Mouse (Mus musculus): ENCODE measurements around the gene Aox2. TPM values are rescaled to one million over a fixed set of nuclear protein-coding genes. Genes with fewer than 3 reads are reported as not detected.

Aox2 gene
- polyA plus RNA-seq (2012; rRNA removed): 0.46 and 0.50 TPM in 2 replicates

GRCm38 (mm10) chr1:58278026-58278425, at the start of gene Aox2:
Gene Aox2, plus strand, starts transcription at chr1:58278326.
- 83% methylated on average over 5 of the region's 5 CpGs for WGBS
- Histone ChIP-seq H3K4me1 (replicated peaks; ENCODE audit: control insufficient read depth, insufficient read depth, low read length) (no peaks in the 10 kb centered on the region), H3K36me3 (ENCODE audit: control insufficient read depth, insufficient read depth, low read length) (no peaks in the 10 kb centered on the region), H3K4me3 (ENCODE audit: control insufficient read depth, insufficient read depth, low read length) (no peak within 1 kb of the TSS), H3K27me3 (ENCODE audit: control insufficient read depth, insufficient read depth, low read length) (no peaks in the 10 kb centered on the region), H3K27ac (ENCODE audit: control insufficient read depth, insufficient read depth, low read length) (no peak within 1 kb of the TSS)
- DNase-seq: no peak
- TF ChIP-seq CTCF (IDR thresholded peaks at IDR 0.05; ENCODE audit: borderline replicate concordance, control insufficient read depth, extremely low read depth, insufficient read depth, low read length, poor library complexity): no peak
- no peak for TF ChIP-seq POLR2A (IDR thresholded peaks at IDR 0.05; ENCODE audit: control insufficient read depth, extremely low read depth, insufficient read depth, low read length, poor library complexity)

DNA sequence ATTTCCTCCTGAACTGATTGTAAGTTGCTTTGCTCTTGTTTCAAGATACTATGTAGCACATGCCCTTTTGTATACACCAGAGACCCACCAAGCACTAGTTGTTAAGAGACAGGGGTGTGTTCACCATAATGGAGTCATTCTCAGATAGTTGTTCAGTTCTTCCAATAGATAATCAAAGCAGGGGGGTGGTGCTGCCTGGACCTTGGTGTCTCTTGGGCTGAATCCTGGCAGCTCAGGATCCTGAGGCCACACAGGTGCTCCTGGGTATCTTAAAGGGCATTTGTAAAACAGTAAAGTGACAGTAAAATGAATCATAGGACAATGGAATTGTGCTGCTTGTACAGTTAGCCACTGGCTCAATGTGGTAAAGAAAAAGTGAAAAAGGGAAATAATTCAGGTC, 49.2 kb upstream of the Aox2 start:
- no peaks in the 10 kb centered on the region for H3K4me1 ChIP-seq (replicated peaks; ENCODE audit: control insufficient read depth, insufficient read depth, low read length)
- no peak for DNase-seq
- H3K4me3 ChIP-seq (ENCODE audit: control insufficient read depth, insufficient read depth, low read length): no peak overlapping the region
- no peaks in the 10 kb centered on the region for H3K27me3 ChIP-seq (ENCODE audit: control insufficient read depth, insufficient read depth, low read length)
- no peaks in the 10 kb centered on the region for H3K36me3 ChIP-seq (ENCODE audit: control insufficient read depth, insufficient read depth, low read length)
- TF ChIP-seq POLR2A (IDR thresholded peaks at IDR 0.05; ENCODE audit: control insufficient read depth, extremely low read depth, insufficient read depth, low read length, poor library complexity) (no peak), CTCF (IDR thresholded peaks at IDR 0.05; ENCODE audit: borderline replicate concordance, control insufficient read depth, extremely low read depth, insufficient read depth, low read length, poor library complexity) (no peak)
- H3K27ac ChIP-seq (ENCODE audit: control insufficient read depth, insufficient read depth, low read length): no peak overlapping the region

DNA sequence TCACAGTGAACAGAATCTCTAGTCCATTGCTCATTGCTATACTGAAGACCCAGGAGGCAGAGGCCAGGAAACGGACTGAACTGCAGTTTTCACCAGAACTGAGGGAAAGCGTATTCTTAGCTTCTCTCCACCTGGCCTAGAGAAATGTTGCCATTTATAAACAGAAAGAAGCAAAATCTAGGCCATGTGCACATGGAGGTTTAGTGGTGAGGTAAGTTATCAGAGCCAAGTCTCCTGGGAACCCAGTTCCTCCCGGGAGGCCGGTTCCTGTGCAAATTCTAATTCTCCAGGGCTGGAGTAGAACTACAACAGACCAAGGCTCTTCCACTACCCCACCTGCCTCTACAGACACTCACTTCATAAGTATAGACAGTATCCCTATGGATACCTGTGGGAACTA, 48.4 kb upstream of the Aox2 start:
- H3K4me3 ChIP-seq (ENCODE audit: control insufficient read depth, insufficient read depth, low read length): no peak overlapping the region
- TF ChIP-seq CTCF (IDR thresholded peaks at IDR 0.05; ENCODE audit: borderline replicate concordance, control insufficient read depth, extremely low read depth, insufficient read depth, low read length, poor library complexity) (no peak), POLR2A (IDR thresholded peaks at IDR 0.05; ENCODE audit: control insufficient read depth, extremely low read depth, insufficient read depth, low read length, poor library complexity) (no peak)
- H3K36me3 ChIP-seq (ENCODE audit: control insufficient read depth, insufficient read depth, low read length): no peaks in the 10 kb centered on the region
- H3K4me1 ChIP-seq (replicated peaks; ENCODE audit: control insufficient read depth, insufficient read depth, low read length): no peaks in the 10 kb centered on the region
- H3K27ac ChIP-seq (ENCODE audit: control insufficient read depth, insufficient read depth, low read length): no peak overlapping the region
- 94% methylated on average over 4 of the region's 4 CpGs for WGBS
- DNase-seq: no peak
- H3K27me3 ChIP-seq (ENCODE audit: control insufficient read depth, insufficient read depth, low read length): no peaks in the 10 kb centered on the region

DNA sequence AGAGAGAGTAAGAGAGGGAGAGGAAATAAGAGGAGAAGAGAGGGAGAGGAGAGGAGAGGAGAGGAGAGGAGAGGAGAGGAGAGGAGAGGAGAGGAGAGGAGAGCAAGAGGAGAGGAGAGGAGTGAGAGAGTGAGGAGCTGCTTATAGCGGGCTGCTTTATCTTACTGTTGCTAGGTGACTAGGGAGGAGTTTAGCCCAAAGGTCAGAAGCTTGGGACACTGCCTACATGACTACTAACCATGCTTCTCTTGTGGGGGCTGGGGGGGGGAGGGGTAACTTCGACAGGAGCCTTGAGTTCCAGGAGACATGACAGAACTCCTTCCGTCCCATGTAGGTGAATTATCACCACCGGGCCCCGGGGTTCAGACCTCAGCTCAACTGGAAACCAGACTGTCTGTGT, 47.6 kb upstream of the Aox2 start:
- H3K4me1 ChIP-seq (replicated peaks; ENCODE audit: control insufficient read depth, insufficient read depth, low read length): no peaks in the 10 kb centered on the region
- no peaks in the 10 kb centered on the region for H3K36me3 ChIP-seq (ENCODE audit: control insufficient read depth, insufficient read depth, low read length)
- TF ChIP-seq CTCF (IDR thresholded peaks at IDR 0.05; ENCODE audit: borderline replicate concordance, control insufficient read depth, extremely low read depth, insufficient read depth, low read length, poor library complexity) (no peak), POLR2A (IDR thresholded peaks at IDR 0.05; ENCODE audit: control insufficient read depth, extremely low read depth, insufficient read depth, low read length, poor library complexity) (no peak)
- no peaks in the 10 kb centered on the region for H3K27me3 ChIP-seq (ENCODE audit: control insufficient read depth, insufficient read depth, low read length)
- no peak overlapping the region for H3K27ac ChIP-seq (ENCODE audit: control insufficient read depth, insufficient read depth, low read length)
- 85% methylated on average over 5 of the region's 5 CpGs for WGBS
- H3K4me3 ChIP-seq (ENCODE audit: control insufficient read depth, insufficient read depth, low read length): no peak overlapping the region
- DNase-seq: no peak

- WGBS: 64% methylated on average over 5 of the region's 5 CpGs
- DNase-seq: no peak
- H3K4me1 ChIP-seq (replicated peaks; ENCODE audit: control insufficient read depth, insufficient read depth, low read length): no peaks in the 10 kb centered on the region; the same call in 1 of the 2 replicates
- no peaks in the 10 kb centered on the region for H3K27me3 ChIP-seq (ENCODE audit: control insufficient read depth, insufficient read depth, low read length)
- H3K4me3 ChIP-seq (ENCODE audit: control insufficient read depth, insufficient read depth, low read length): no peak overlapping the region
- no peak for TF ChIP-seq CTCF (IDR thresholded peaks at IDR 0.05; ENCODE audit: borderline replicate concordance, control insufficient read depth, extremely low read depth, insufficient read depth, low read length, poor library complexity)
- no peak for TF ChIP-seq POLR2A (IDR thresholded peaks at IDR 0.05; ENCODE audit: control insufficient read depth, extremely low read depth, insufficient read depth, low read length, poor library complexity)
- H3K27ac ChIP-seq (ENCODE audit: control insufficient read depth, insufficient read depth, low read length): no peak overlapping the region
- no peaks in the 10 kb centered on the region for H3K36me3 ChIP-seq (ENCODE audit: control insufficient read depth, insufficient read depth, low read length)
These were observed 42.7 kb upstream of the Aox2 start for GRCm38 (mm10) chr1:58235405-58235804.

DNA sequence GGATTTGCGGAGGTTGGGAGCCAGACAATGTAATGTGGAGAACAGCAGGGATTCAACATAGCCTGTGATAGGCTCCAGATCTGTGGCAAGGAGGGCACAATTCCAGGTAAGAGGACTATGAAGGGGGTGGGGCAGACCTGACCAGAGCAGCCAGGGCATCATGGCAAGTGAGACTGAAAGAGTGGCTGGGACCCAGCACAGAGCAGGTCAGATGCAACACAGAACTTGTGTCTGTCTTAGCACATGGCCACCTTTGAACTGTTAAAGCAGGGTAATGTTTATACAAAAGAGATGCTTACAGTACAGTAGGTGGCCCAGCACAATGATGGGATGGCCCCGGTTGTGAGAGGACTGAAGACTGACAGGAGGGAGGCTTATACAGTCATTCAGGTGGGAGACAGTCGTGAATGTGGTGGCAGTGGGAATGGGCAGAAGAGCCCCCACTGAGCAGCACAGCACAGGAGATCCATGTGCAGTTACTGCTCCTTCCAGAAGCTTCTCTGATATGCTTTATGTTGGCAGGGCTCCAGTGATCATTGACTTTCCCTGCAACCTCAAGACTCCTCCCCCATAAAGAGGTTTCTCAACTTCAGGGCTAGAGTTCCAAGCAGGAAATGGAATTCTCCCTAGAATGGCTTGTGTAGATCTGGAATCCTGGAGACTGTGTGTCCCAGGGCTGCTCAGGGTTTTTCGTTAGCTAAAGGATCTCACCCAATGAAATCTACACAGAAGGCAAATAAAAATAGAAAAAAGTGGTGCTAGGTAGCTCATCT, 40.4 kb upstream of the Aox2 start:
- TF ChIP-seq POLR2A (IDR thresholded peaks at IDR 0.05; ENCODE audit: control insufficient read depth, extremely low read depth, insufficient read depth, low read length, poor library complexity) (no peak), CTCF (IDR thresholded peaks at IDR 0.05; ENCODE audit: borderline replicate concordance, control insufficient read depth, extremely low read depth, insufficient read depth, low read length, poor library complexity) (no peak)
- Histone ChIP-seq H3K27ac (ENCODE audit: control insufficient read depth, insufficient read depth, low read length) (no peak overlapping the region), H3K27me3 (ENCODE audit: control insufficient read depth, insufficient read depth, low read length) (no peaks in the 10 kb centered on the region), H3K36me3 (ENCODE audit: control insufficient read depth, insufficient read depth, low read length) (no peaks in the 10 kb centered on the region), H3K4me3 (ENCODE audit: control insufficient read depth, insufficient read depth, low read length) (no peak overlapping the region), H3K4me1 (replicated peaks; ENCODE audit: control insufficient read depth, insufficient read depth, low read length) (no peaks in the 10 kb centered on the region; the same call in 1 of the 2 replicates)
- DNase-seq: no peak
- 87% methylated on average over 4 of the region's 4 CpGs for WGBS

Data from thymus, adult 2 months (tissue).